Mouse (Mus musculus): ENCODE data around the gene Adrm1.

The Adrm1 gene

GRCm38 (mm10) chr2:180217587-180217986 lies 46.3 kb downstream of the Adrm1 start:
- DNase-seq (ENCODE audit: low spot score in 2 of 2), result no peak

GRCm38 (mm10) chr2:180218241-180218640 lies 47.0 kb downstream of the Adrm1 start:
- no peak for DNase-seq (ENCODE audit: low spot score in 2 of 2)

GRCm38 (mm10) chr2:180218677-180219076 lies 47.4 kb downstream of the Adrm1 start:
- DNase-seq (ENCODE audit: low spot score in 2 of 2), result no peak

GRCm38 (mm10) chr2:180219145-180219943 lies 48.1 kb downstream of the Adrm1 start:
- no peak for DNase-seq (ENCODE audit: low spot score in 2 of 2)

GRCm38 (mm10) chr2:180220165-180220564 lies 48.9 kb downstream of the Adrm1 start:
- no peak for DNase-seq (ENCODE audit: low spot score in 2 of 2)

- DNase-seq (ENCODE audit: low spot score in 2 of 2), result no peak
These were observed 49.8 kb downstream of the Adrm1 start for GRCm38 (mm10) chr2:180221051-180221450.

GRCm38 (mm10) chr2:180222250-180222649 lies 51.0 kb downstream of the Adrm1 start:
- DNase-seq (ENCODE audit: low spot score in 2 of 2), result no peak

- no peak for DNase-seq (ENCODE audit: low spot score in 2 of 2)
These were observed 53.4 kb downstream of the Adrm1 start for GRCm38 (mm10) chr2:180224647-180225043.

- no peak for DNase-seq (ENCODE audit: low spot score in 2 of 2)
These were observed 53.9 kb downstream of the Adrm1 start for GRCm38 (mm10) chr2:180225044-180225761.

All from right cerebral cortex, adult 2 months (tissue).